Mouse (Mus musculus): ENCODE data around the gene Ddx49. TPM values are rescaled to one million over a fixed set of nuclear protein-coding genes. Genes with fewer than 3 reads are reported as not detected.

The Ddx49 gene
- polyA plus RNA-seq, 1 experiment from 2014 or later, result 49.7 TPM

DNA sequence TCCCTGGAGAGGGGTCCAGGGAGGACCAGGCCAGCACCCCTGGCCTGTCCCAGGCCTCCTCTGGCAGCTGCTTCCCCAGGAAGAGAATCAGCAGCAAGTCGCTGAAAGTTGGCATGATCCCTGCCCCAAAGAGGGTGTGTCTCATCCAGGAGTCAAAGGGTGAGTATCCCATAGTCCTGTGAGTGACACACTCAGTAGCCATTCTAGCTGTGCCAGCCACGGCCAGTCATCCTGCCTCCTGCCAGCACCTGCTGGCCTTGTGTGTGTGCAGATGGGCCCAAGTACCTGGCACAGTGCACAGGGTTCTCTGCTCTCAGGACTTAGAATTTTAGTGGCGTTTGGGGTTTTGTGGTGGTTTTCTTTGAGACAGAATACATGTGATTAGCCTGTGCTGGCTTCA lies 44.8 kb downstream of the Ddx49 start:
- 93% methylated on average over 3 of the region's 3 CpGs for WGBS
- Histone ChIP-seq H3K9me3 (ENCODE audit: control insufficient read depth, low read length) (no peaks in the 10 kb centered on the region), H3K27me3 (ENCODE audit: control insufficient read depth, insufficient read depth, low read length) (no peaks in the 10 kb centered on the region), H3K9ac (ENCODE audit: low read length) (no peak overlapping the region), H3K27ac (ENCODE audit: low read depth, low read length) (no peak overlapping the region), H3K4me2 (no peak overlapping the region), H3K4me3 (ENCODE audit: low read depth, low read length) (no peak overlapping the region), H3K4me1 (ENCODE audit: control insufficient read depth, insufficient read depth, low read length) (no peaks in the 10 kb centered on the region), H3K36me3 (ENCODE audit: control insufficient read depth, insufficient read depth, low read length) (peaks cover 58% of the 10 kb centered on the region)
- ATAC-seq (ENCODE audit: low FRiP score) (no peak), DNase-seq (ENCODE audit: low spot score, missing footprints) (no peak)

- 81% methylated on average over 1 of the region's 1 CpGs for WGBS
- H3K27me3 ChIP-seq (ENCODE audit: control insufficient read depth, insufficient read depth, low read length), result no peaks in the 10 kb centered on the region
- no peak overlapping the region for H3K9ac ChIP-seq (ENCODE audit: low read length)
- no peak overlapping the region for H3K27ac ChIP-seq (ENCODE audit: low read depth, low read length)
- no peaks in the 10 kb centered on the region for H3K9me3 ChIP-seq (ENCODE audit: control insufficient read depth, low read length)
- no peaks in the 10 kb centered on the region for H3K4me1 ChIP-seq (ENCODE audit: control insufficient read depth, insufficient read depth, low read length)
- no peak for DNase-seq (ENCODE audit: low spot score, missing footprints)
- H3K4me2 ChIP-seq, result no peak overlapping the region
- peaks cover 65% of the 10 kb centered on the region for H3K36me3 ChIP-seq (ENCODE audit: control insufficient read depth, insufficient read depth, low read length)
- no peak for ATAC-seq (ENCODE audit: low FRiP score)
- H3K4me3 ChIP-seq (ENCODE audit: low read depth, low read length), result no peak overlapping the region
These were observed 47.7 kb downstream of the Ddx49 start for GRCm38 (mm10) chr8:70254628-70255027.

DNA sequence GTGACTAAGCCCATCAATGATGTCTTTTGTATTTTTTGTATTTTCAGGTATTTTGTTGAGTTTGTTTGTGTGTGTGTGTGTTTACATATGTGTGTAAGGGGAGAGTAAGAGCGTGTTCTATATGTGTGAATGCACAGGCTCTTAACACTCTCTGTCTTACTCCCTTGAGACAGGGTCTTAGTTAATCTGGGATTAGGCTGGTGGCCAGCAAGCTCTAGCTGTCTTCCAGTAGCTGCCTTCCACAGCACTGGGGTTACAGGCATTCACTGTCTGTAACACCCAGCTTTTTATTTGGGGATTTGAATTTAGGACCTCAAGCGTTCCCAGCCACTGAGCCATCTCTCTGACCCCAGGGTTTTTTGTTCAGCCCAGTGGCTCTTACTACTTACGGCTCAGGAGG lies 54.4 kb downstream of the Ddx49 start:
- Histone ChIP-seq H3K27me3 (ENCODE audit: control insufficient read depth, insufficient read depth, low read length) (no peaks in the 10 kb centered on the region), H3K9me3 (ENCODE audit: control insufficient read depth, low read length) (no peaks in the 10 kb centered on the region), H3K27ac (ENCODE audit: low read depth, low read length) (no peak overlapping the region), H3K9ac (ENCODE audit: low read length) (no peak overlapping the region), H3K4me2 (no peak overlapping the region), H3K4me1 (ENCODE audit: control insufficient read depth, insufficient read depth, low read length) (no peaks in the 10 kb centered on the region), H3K4me3 (ENCODE audit: low read depth, low read length) (no peak overlapping the region), H3K36me3 (ENCODE audit: control insufficient read depth, insufficient read depth, low read length) (peaks cover 35% of the 10 kb centered on the region)
- no peak for ATAC-seq (ENCODE audit: low FRiP score)
- 94% methylated on average over 3 of the region's 3 CpGs for WGBS
- DNase-seq (ENCODE audit: low spot score, missing footprints), result no peak

GRCm38 (mm10) chr8:70246622-70247021 lies 55.7 kb downstream of the Ddx49 start:
- no peak overlapping the region for H3K4me3 ChIP-seq (ENCODE audit: low read depth, low read length)
- no peak overlapping the region for H3K4me2 ChIP-seq
- H3K36me3 ChIP-seq (ENCODE audit: control insufficient read depth, insufficient read depth, low read length), result peaks cover 36% of the 10 kb centered on the region
- no peaks in the 10 kb centered on the region for H3K27me3 ChIP-seq (ENCODE audit: control insufficient read depth, insufficient read depth, low read length)
- 95% methylated on average over 6 of the region's 6 CpGs for WGBS
- H3K9me3 ChIP-seq (ENCODE audit: control insufficient read depth, low read length), result no peaks in the 10 kb centered on the region
- no peak overlapping the region for H3K9ac ChIP-seq (ENCODE audit: low read length)
- H3K4me1 ChIP-seq (ENCODE audit: control insufficient read depth, insufficient read depth, low read length), result no peaks in the 10 kb centered on the region
- no peak overlapping the region for H3K27ac ChIP-seq (ENCODE audit: low read depth, low read length)
- no peak for DNase-seq (ENCODE audit: low spot score, missing footprints)
- no peak for ATAC-seq (ENCODE audit: low FRiP score)

Other genes with a start within 250 kb of the Ddx49 start
- 0.95 and 1.6 TPM in 2 replicates for gene Tm6sf2, start 229.6 kb downstream of the Ddx49 start, polyA plus RNA-seq (2014; fragmentation: Nextera tagmentation; extraction: Ambion mirVana)
- 0.04 and 0.22 TPM in 2 replicates for gene Hapln4, start 219.0 kb downstream of the Ddx49 start, polyA plus RNA-seq (2014; fragmentation: Nextera tagmentation; extraction: Ambion mirVana)
- gene Ncan, start 181.6 kb downstream of the Ddx49 start, polyA plus RNA-seq (2014; fragmentation: Nextera tagmentation; extraction: Ambion mirVana), result 47.2 and 52.4 TPM in 2 replicates
- 14.3 and 16.9 TPM in 2 replicates for gene Nr2c2ap, start 171.2 kb downstream of the Ddx49 start, polyA plus RNA-seq (2014; fragmentation: Nextera tagmentation; extraction: Ambion mirVana)
- gene Rfxank, start 163.3 kb downstream of the Ddx49 start, polyA plus RNA-seq (2014; fragmentation: Nextera tagmentation; extraction: Ambion mirVana), result 10.8 and 11.7 TPM in 2 replicates
- gene Borcs8, start 163.0 kb downstream of the Ddx49 start, polyA plus RNA-seq (2014; fragmentation: Nextera tagmentation; extraction: Ambion mirVana), result 37.4 and 41.3 TPM in 2 replicates
- gene Mef2b, start 162.8 kb downstream of the Ddx49 start, polyA plus RNA-seq (2014; fragmentation: Nextera tagmentation; extraction: Ambion mirVana), result 0.23 and 0.40 TPM in 2 replicates
- 28.6 and 33.3 TPM in 2 replicates for gene Tmem161a, start 130.1 kb downstream of the Ddx49 start, polyA plus RNA-seq (2014; fragmentation: Nextera tagmentation; extraction: Ambion mirVana)
- gene Slc25a42, start 90.2 kb downstream of the Ddx49 start, polyA plus RNA-seq (2014; fragmentation: Nextera tagmentation; extraction: Ambion mirVana), result 1.6 and 2.1 TPM in 2 replicates
- gene Sugp2, start 68.3 kb downstream of the Ddx49 start, polyA plus RNA-seq (2014; fragmentation: Nextera tagmentation; extraction: Ambion mirVana), result 42.4 and 47.5 TPM in 2 replicates
- gene Armc6, start 68.0 kb downstream of the Ddx49 start, polyA plus RNA-seq (2014; fragmentation: Nextera tagmentation; extraction: Ambion mirVana), result 27.3 and 31.1 TPM in 2 replicates
- 50.5 and 61.2 TPM in 2 replicates for gene Homer3, start 19.7 kb downstream of the Ddx49 start, polyA plus RNA-seq (2014; fragmentation: Nextera tagmentation; extraction: Ambion mirVana)
- gene Cope, start within 50 bp of the Ddx49 start, polyA plus RNA-seq (2014; fragmentation: Nextera tagmentation; extraction: Ambion mirVana), result 230 and 240 TPM in 2 replicates
- gene Cers1, start 13.3 kb upstream of the Ddx49 start, polyA plus RNA-seq (2014; fragmentation: Nextera tagmentation; extraction: Ambion mirVana), result 5.5 and 7.0 TPM in 2 replicates
- gene Gdf1, start 27.3 kb upstream of the Ddx49 start, polyA plus RNA-seq (2014; fragmentation: Nextera tagmentation; extraction: Ambion mirVana), result 0.43 and 1.3 TPM in 2 replicates
- 19.6 and 19.8 TPM in 2 replicates for gene Upf1, start 50.8 kb upstream of the Ddx49 start, polyA plus RNA-seq (2014; fragmentation: Nextera tagmentation; extraction: Ambion mirVana)
- 0.21 TPM in 1 of 2 replicates, not detected in the other for gene Comp, start 71.1 kb upstream of the Ddx49 start, polyA plus RNA-seq (2014; fragmentation: Nextera tagmentation; extraction: Ambion mirVana)
- gene Crtc1, start 137.1 kb upstream of the Ddx49 start, polyA plus RNA-seq (2014; fragmentation: Nextera tagmentation; extraction: Ambion mirVana), result 11.8 and 12.9 TPM in 2 replicates
- gene Klhl26, start 174.5 kb upstream of the Ddx49 start, polyA plus RNA-seq (2014; fragmentation: Nextera tagmentation; extraction: Ambion mirVana), result 12.6 and 13.1 TPM in 2 replicates
- gene Tmem59l, start 184.9 kb upstream of the Ddx49 start, polyA plus RNA-seq (2014; fragmentation: Nextera tagmentation; extraction: Ambion mirVana), result 12.3 TPM in 2 replicates
- 0.23 and 0.90 TPM in 2 replicates for gene Crlf1, start 190.7 kb upstream of the Ddx49 start, polyA plus RNA-seq (2014; fragmentation: Nextera tagmentation; extraction: Ambion mirVana)
- 126 and 129 TPM in 2 replicates for gene Rex1bd, start 204.3 kb upstream of the Ddx49 start, polyA plus RNA-seq (2014; fragmentation: Nextera tagmentation; extraction: Ambion mirVana)
- gene Uba52, start 208.3 kb upstream of the Ddx49 start, polyA plus RNA-seq (2014; fragmentation: Nextera tagmentation; extraction: Ambion mirVana), result 774 and 852 TPM in 2 replicates
- gene Fkbp8, start 225.2 kb upstream of the Ddx49 start, polyA plus RNA-seq (2014; fragmentation: Nextera tagmentation; extraction: Ambion mirVana), result 203 and 215 TPM in 2 replicates
- gene Kxd1, start 225.5 kb upstream of the Ddx49 start, polyA plus RNA-seq (2014; fragmentation: Nextera tagmentation; extraction: Ambion mirVana), result 48.0 and 50.0 TPM in 2 replicates
- 13.0 TPM in 2 replicates for gene Ell, start 237.0 kb upstream of the Ddx49 start, polyA plus RNA-seq (2014; fragmentation: Nextera tagmentation; extraction: Ambion mirVana)